Mouse (Mus musculus) frontal cortex, postnatal 14 days (tissue): ENCODE measurements around the gene Cab39l.

Experiments
- DNase-seq, 2 experiments: peaks; one replicate each; pipeline ENCODE4 v3.0.0; 2022; ENCODE audit warnings: low spot score in 2 of 2

Cab39l gene

DNA sequence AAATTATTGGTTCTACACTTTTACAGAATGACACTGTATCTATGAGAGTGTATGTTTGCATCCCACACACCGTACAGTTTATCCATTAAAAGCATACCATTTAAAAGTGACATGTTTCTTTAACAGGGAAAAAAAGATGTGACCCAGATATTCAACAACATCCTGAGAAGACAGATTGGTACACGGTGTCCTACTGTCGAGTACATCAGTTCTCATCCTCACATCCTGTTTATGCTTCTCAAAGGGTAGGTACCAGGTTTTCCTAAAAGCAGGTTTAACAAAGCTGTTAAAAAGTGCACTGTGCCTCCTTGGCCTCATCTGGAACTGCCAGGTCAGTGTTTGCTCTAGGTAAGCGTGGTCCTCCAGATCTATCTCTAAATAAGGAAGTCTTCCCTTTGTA, 65.4 kb downstream of the Cab39l start:
- no peak for DNase-seq

GRCm38 (mm10) chr14:59513922-59514444, 73.2 kb downstream of the Cab39l start:
- DNase-seq, result no peak

GRCm38 (mm10) chr14:59525843-59526242, 85.1 kb downstream of the Cab39l start:
- DNase-seq, result no peak

DNA sequence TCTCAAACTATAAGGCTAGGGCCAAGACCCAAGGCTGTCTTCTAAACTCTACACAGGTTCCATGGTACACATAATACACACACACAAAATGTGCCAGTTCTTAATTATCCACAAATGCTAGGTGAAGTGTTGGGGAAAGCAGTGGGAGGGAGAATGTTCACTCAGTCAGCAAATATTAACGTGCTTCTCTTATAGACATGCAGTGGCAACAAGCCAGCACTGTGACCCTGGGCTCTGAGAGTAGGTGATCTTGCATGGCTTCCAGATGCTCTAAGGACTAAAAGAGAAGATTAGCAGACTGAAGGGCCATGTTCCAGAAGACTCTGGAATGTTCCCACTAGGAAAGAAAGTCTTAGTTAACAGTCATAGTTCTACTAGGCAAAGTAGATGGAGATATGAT, 90.0 kb downstream of the Cab39l start:
- DNase-seq, result no peak

DNA sequence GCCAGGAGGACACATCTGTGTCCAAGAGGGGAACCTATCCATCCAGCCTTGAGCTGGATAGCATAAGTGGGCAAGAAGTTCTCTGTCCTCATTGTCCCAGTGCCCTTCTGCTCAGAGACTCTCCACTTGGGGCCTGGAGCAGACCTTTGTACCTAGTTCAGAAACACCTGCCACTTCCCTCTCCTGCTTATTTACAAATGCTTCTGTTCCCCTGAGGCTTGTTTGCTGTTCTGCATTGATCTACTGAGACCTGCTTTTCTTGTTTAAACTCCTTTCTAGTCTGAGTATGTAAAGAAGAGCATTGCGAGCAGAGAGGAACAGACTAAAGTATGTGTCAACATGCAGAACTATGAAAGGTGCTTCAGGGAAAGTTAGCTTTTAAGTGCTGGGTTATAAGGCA, 92.2 kb downstream of the Cab39l start:
- no peak for DNase-seq

- DNase-seq, result no peak
Measured at GRCm38 (mm10) chr14:59533908-59534307, 93.1 kb downstream of the Cab39l start.

GRCm38 (mm10) chr14:59537829-59538432, 97.2 kb downstream of the Cab39l start:
- DNase-seq, result no peak

- no peak for DNase-seq
Measured at GRCm38 (mm10) chr14:59540230-59540629, 99.5 kb downstream of the Cab39l start.

DNA sequence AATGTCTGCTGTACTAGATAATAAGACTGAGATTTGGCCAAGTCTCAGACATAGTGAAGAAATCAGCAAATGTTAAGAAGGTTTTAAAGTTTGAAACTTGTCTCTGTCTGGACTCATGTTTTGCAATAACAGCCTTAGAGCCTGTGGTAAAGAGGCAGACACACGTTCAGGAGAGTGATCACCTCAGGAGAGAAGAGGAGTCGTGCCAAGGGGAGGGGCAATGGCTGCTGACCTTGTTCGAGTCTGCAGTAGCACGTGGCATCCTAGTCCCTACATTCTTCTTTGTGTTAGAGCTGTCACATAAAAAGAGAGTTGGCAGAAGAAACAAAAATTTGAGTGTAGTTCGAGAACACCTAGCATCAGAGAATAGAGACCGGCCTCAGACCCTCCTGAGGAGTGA, 100.0 kb downstream of the Cab39l start:
- no peak for DNase-seq

- DNase-seq, result no peak
Measured at GRCm38 (mm10) chr14:59543158-59543826, 102.5 kb downstream of the Cab39l start.

DNA sequence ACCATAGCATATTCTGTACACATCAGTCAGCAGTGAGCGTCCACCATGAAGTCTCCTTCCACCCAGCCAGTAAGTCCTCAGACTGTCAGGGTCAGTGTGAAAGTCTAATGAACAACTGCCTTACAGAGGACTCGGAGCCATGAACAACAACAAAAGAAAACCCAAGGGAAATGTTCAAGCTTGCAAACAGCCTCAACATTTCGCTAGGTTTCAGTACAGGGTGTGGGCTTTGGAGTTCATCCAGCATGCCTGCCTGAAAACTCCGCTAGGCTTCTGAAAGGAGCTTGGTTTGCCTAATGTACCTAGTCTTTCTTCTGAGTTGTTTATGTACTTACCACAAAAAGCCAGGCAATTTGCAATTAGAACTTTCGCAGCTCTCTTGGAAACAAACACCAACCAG, 103.2 kb downstream of the Cab39l start:
- no peak for DNase-seq

- no peak for DNase-seq
Measured at GRCm38 (mm10) chr14:59546162-59546880, 105.5 kb downstream of the Cab39l start.

DNA sequence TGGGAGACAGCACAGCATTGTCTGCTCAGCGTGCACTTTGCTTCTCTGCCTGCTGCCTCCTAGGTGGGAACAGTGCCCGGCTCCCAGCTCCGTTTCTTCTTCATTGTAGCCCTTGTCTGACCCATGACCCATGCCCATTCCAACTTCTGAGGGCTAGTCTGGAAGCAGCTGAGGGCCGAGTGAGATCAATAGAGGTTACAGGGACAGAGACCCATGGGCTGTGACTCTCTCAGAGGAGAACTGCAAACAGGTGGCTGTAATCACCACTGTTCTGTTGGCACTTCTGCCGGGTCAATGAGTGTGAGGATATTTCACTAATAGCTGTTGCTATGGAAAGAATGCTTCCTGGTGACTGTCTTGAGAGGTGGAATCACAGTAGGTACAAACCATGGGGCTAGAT, 106.8 kb downstream of the Cab39l start:
- no peak for DNase-seq

DNA sequence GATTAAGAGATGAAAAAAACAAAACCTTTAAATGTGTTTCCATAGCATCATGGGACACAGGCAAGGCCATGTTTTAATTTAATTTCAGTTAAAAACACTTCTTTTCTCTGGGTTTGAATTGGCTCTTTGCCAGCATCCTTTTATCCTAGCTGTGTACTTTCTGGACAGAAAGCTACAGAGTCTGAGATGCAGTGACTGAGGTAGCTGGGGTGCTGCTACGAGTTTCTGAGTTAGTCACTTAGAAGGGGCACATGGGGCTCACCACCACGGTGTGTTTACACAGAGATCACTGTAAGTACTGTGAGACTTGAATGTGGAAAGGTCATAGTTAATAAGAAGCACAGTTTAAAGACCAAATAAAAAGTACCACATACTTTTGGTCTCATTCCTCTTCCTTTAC, 107.8 kb downstream of the Cab39l start:
- no peak for DNase-seq

DNA sequence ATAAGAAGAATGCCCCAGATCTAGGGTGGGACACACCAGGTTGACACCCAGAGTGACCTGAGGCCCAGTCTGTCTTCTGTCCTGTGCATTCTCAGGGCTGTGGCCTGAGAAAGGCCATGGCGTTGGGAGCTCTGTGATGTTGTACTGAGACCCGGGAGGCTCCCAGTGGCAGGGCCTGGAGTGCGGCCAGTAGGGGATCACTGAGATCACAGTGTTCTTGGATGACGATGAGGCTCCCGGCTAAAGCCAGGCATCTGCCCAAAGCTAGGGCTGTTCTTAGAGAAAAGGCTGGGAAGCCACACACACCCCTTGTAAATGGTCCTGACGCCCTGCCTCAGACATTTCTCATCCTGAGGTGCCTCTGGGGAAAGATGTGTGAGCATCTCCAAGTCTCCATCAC, 108.3 kb downstream of the Cab39l start:
- no peak for DNase-seq

DNA sequence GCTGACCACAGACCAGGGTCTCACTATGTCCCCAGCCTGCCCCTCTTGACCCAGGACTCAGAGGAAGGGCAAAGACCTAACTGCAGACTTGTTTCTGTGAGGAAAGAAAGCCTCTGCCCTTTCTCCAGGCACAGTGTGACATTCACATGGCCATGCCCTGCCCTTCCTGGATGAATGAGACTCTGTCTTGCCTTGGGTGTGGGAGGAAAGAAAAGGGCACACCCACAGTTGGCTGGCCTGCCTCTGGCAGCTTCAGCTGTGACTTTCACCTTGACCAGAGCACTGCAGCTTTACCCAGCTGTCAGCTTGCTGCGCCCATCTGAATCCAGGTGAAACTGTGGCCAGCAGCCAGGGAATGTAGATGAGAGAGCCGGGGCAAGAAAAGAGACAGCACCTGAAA, 110.1 kb downstream of the Cab39l start:
- DNase-seq, result no peak

DNA sequence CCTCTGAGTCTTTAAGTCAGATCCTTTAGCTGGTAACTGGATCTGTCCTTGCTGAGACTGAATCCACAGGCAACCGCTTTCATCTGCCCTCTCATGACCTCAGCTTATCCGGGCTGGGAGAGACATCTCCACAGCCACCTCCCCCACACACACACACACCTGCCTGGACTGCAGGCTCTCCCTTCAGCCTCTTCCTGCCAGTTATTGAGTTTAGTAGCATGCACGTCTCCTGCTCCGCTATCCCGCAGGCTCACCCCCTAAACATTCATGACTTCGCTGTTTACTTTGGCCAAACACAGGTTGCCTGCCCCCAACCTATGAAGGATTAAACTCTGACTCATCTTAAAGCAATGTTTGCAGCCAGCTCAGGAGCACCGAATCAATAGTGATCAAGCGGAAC, 111.2 kb downstream of the Cab39l start:
- no peak for DNase-seq

DNA sequence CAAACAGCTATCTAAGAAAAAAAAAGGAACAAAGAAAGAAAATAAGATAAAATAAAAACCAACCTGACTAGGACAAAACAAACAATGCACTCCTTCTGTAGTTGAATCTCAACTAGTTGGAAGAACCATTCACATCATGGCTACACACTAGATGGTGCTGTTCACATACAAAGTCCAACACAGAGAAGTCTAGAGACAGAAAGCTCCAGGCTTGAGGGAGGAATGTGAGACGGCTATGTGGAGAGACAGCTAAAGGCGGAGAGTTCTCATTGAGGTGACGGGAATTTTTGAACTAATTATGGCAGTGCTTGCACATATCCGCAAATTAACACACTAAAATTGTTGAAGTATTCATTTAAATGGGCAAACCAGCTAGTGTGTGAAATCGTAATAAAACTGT, 113.3 kb downstream of the Cab39l start:
- no peak for DNase-seq

DNA sequence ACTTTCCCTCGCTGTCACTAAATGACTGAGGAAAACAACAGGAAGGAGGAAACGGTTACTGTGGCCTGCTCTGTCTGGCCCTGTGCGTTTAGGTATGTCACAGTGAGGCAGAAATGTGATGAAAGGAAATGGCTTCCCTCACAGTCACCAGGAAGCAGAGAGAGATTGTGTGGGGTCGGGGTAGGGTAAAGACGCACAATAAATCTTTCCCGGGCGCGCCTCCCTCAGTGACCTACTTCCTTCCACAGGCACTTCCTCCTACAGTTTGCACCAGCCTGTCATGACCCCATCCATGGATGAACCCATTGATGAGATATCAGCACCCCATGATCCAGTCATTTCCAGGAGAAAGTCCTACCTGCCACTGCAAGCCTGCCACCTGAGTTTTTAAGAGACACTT, 114.2 kb downstream of the Cab39l start:
- no peak for DNase-seq

- DNase-seq, result peak; percentile 36 to 80
Measured at GRCm38 (mm10) chr14:59555928-59556531, 115.3 kb downstream of the Cab39l start.

GRCm38 (mm10) chr14:59557071-59557470, 116.3 kb downstream of the Cab39l start:
- no peak for DNase-seq

DNA sequence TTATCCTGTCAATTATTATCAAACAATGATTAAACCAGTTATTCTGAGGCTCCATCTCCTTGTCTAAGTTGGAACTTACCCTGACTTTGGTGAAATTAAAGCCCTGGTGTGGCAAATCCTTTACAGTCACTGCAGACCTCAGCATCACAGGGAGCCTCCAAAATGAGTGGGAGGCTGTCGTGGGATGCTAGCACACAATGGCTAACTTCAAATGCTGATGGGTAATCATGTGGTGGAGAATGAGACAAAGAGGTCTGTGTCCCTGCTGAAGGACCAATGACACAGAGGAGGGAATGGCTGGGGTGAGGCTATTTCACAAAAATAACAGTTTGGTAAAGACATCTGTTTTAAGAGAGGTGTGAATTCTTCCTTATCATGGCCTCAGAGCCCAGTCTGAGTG, 117.1 kb downstream of the Cab39l start:
- DNase-seq, result no peak

DNA sequence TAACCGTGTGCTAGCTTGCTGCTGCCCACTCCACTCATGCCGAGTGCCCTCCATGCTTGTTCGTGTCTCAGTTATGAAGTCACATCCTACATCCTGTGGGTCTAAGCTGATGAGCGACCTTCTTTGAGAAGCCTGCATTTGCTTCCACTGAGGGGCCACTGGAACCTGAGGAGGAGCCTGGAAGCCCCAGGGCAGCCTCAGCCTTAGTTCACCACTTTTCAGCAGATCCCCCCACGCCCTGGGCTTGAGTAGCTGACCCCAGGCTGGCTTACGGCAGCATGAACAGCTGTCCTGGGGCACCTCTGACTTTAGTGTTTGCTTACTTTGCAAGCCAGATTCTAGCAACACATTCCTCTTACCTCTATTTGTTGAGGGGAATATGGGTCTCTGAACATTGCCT, 126.0 kb downstream of the Cab39l start:
- DNase-seq, result no peak
